Mouse (Mus musculus) testis, postnatal 14 days (tissue): ENCODE results near the gene Fbxw9.

ENCODE experiments used
- DNase-seq: peaks from one replicate; pipeline ENCODE4 v3.0.0; 2021; ENCODE audit warnings: low spot score

Fbxw9 gene

DNA sequence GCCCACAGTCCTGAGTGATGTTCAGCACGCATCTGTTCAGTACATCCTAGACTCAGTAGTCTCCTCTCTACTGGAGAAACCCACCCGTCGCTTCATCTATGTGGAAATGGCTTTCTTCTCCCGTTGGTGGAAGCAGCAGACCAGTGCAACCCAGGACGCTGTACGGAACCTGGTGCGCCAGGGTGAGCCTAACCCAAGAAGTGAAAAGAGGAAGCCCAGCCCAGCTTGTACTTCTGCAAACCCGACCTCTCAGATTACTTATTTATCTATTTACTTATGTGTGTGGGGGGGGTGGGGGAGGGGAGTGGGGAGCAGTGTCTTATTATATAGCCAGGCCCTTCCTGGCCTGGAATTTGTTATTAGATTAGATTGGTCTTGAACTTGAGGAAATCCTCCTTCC, 24.8 kb downstream of the Fbxw9 start:
- DNase-seq, result no peak

- DNase-seq, result no peak
Observed at GRCm38 (mm10) chr8:85086238-85086637, 26.4 kb downstream of the Fbxw9 start.

- no peak for DNase-seq
Observed at GRCm38 (mm10) chr8:85088771-85089170, 28.9 kb downstream of the Fbxw9 start.

- DNase-seq, result no peak
Observed at GRCm38 (mm10) chr8:85090856-85091255, 31.0 kb downstream of the Fbxw9 start.

DNA sequence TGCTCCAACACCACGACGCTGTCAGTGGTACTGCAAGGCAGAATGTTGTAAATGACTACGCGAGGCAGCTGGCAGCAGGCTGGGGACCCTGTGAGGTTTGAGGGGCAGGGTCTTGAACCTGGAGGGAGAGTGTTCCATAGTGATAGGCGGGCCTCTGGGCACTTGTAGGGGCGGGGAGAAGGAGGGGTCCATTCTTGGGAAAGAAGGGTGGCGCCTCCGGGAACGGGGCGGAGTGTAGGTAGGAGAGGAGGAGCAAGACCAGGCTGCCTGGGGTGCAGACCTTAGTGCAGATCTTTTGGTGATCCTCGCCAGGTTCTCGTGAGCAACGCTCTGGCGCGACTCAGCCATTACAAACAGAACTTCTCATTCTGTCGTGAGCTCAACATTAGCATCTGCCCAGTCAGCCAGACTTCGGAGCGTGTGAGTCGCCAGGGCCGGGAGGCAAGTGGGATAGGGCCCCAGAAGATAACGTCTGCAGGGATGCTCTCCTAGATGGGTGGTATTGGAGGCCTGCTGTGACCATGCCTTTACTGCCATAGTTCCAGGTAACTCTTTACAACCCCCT, 31.8 kb downstream of the Fbxw9 start:
- no peak for DNase-seq

GRCm38 (mm10) chr8:85095051-85095450, 35.2 kb downstream of the Fbxw9 start:
- DNase-seq, result no peak

- DNase-seq, result no peak
Observed at GRCm38 (mm10) chr8:85095566-85095965, 35.7 kb downstream of the Fbxw9 start.

- no peak for DNase-seq
Observed at GRCm38 (mm10) chr8:85096196-85096595, 36.3 kb downstream of the Fbxw9 start.

DNA sequence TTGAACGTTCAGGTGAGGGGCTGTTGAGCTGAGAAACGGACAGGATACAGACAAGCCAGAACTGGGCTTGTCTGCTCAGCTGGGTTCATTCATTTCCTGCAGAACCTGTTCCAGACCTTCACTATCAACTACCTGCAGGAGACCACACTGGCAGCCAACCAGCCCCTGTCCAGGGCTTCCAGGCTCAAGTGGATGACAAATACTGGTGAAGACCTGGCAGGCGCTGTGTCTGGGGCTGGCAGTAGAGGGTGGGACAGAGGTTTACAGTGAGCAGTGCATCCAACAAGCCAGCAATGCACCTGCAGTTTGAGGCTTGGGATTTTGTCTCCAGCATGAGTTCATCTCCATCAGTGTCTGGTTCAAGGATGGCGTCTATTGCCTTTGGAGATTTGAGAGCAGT, 37.0 kb downstream of the Fbxw9 start:
- no peak for DNase-seq

GRCm38 (mm10) chr8:85100076-85100665, 40.3 kb downstream of the Fbxw9 start:
- DNase-seq, result no peak

GRCm38 (mm10) chr8:85113241-85113640, 53.4 kb downstream of the Fbxw9 start:
- no peak for DNase-seq

DNA sequence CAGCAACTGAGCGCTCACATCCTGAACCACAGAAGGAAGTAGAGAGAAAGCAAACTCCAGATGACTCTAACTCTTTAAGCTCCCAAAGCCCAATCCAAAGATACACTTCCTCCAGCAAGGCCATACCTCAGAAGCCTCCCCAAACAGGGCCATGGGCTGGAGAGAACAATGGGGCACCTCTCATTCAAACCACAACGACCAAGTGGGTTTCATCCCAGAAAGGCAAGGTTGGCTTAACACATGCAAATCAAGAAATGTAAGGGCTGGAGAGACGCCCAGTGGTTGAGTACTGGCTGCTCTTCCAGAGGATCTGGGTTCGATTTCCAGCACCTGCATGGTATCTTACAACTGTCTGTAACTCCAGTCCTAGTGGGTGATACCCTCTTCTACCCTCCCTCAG, 55.6 kb downstream of the Fbxw9 start:
- no peak for DNase-seq
